Mouse (Mus musculus): ENCODE data around the gene Dynll1. TPM values are rescaled to one million over a fixed set of nuclear protein-coding genes. Genes with fewer than 3 reads are reported as not detected.

The Dynll1 gene
- total RNA-seq, 2 experiments from 2014 or later = 770 to 901 TPM

DNA sequence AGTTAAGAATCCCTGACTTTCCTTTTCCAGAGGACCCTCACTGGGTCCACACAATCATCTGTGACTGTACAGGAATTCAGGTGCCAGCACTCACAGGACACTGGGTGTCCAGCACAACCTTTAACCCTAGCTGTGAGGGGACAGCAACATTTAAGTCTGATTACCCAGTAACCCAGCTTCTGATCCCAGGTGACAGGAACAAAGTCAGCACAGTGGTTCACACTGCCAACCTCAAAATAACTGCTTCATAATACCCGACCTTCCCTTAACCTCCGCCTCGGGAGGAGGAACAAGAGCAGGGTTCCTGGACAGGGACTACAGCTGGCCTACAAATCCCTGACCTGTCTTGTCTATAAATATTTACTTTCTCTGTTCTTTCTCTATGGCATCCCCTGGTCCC is 32.5 kb downstream of the Dynll1 start:
- no peak for DNase-seq (ENCODE audit: low spot score in 2 of 2)

DNA sequence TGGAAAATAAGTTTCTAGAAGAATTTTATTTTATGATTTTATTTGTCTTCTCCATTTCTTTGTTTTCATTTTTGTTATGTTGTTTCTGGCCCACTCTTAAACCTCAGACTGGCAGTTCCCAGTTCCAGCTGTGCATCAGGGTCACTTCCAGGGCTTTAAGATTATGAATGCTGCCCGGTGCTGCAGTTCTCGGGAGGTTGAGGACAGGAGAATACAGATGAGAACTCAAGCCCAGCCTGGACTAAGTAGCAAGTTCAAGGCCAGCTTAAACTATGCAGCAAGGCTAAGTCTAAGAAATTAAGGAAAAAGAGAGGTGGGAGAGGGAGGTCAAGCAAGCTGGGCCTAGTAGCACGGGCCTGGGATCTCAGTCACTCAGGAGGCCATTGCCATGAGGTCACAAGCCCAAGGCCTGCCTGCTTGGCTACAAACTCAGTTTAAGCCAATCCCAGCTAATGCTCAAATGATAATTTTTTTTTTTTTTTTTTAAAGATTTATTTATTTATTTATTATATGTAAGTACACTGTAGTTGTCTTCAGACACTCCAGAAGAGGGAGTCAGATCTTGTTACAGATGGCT is 33.2 kb downstream of the Dynll1 start:
- no peak for DNase-seq (ENCODE audit: low spot score in 2 of 2)

DNA sequence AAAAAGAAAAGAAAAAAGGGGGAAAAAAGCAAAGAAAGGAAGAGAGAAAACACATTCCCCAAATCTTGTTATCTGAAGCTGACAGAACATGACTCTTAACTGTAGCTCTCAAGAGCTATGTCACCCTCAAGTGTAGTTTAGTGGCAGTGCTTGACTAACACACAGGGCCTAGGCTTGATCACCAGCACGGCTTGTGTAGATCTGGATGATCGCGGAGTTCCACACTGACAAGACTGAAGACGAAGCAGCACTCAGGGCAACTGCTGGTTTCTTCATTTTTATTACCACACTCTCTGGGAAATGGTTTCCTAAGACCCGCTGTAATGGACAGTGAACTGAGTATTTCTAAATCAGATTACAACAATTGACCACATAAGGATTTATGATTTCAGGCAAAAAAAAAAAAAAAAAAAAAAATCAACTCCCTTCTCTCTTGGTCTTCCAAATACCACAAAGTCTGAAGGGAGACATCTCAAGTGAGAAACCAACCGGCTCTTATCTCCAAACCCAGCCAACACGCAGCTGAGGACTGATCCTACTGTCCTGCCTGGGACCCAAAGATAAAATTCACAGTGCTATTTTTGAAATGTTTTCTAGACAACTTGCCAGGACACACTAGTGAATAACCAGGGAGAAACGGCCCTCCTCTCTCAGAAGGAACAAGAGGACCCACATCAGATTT is 33.9 kb downstream of the Dynll1 start:
- DNase-seq (ENCODE audit: low spot score in 2 of 2) = no peak

DNA sequence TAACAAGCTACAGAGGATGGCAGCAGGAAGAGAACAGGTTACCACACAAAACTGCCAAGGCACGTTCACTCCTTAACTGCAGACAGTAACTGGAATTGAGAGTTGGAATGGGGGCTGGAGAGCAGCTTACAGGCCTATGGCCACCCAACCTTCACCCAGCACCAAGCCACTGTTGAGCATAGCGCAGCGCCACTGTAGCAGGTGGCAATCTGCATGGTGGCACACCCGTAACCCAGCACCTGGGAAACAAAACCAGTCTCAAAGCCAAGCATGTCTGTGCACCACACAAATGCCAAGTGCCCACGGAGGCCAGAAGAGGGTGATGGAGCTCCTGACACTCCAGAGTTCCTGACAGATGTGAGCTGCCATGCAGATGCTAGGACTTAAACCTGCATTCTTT is 34.5 kb downstream of the Dynll1 start:
- no peak for DNase-seq (ENCODE audit: low spot score in 2 of 2)

DNA sequence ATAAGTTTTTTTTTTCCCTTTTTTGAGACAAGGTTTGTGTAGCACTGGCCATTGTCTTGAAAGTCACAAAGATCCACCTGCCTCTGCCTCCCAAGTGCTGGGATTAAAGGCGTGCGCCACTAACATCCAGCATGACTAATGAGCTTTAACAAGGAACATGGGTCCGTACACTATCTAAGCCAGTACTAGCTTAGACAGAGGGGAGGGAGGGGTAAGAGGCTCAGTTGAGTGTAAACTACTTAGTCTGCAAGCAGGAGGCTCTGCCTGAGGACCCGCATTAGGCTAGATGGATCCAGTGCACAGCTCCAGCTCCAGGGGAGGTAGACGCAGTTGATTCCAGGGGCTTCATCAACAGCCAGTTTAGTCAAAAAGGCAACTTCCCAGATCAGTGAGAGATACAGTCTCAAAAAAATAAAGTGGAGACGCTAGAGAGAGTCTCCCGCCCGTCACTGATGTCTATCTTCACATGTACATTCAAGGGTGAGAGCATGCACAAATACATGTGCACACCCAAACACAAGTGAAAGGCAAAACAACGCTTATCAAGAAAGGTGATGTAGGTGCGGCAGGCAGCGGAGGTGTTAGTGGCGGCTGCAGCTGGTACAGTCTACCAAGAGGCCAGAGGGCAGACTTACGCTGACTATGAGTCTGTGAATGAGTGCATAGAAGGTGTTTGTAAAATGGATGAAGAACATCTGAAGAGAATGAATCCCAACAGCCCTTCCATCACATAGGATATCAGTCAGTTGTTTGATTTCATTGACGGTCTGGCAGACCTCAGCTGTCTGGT is 38.1 kb downstream of the Dynll1 start:
- DNase-seq (ENCODE audit: low spot score in 2 of 2) = no peak

DNA sequence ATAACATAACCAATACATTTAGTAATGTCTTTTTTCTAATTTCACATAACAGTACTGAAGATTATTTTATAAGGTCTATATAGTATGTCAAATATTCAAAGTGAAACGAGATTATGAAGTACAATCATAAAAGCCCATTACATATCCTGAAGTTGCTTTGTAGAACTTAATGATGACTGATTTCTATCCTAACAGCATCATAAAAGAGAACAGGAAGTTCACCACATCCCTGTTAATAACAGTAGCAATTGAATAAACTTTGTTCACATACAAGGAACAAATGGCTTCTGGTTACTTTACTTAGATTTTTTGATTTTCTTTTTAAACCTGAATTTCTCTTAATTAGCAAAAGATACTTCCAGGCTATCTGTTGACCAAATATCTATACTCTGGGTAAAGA is 38.9 kb downstream of the Dynll1 start:
- no peak for DNase-seq (ENCODE audit: low spot score in 2 of 2)

DNA sequence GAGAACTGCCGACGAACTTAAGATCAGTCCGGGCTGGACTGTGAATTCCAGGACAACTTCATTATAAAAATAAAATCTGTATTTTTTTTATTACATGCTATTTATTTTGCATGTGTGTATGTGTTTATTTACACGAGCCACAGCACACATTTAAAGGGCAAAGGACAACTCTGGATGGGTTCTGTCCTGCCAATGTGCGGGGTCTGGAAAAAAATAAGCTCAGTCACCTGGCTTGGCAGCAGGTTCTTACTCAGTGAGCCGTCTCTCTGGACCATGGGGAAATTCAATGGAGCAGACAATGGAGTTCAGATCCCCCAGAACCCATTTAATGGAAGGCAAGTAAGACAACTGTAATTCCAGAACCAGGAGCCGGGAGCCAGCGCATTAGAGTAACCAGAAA is 39.7 kb downstream of the Dynll1 start:
- no peak for DNase-seq (ENCODE audit: low spot score in 2 of 2)

DNA sequence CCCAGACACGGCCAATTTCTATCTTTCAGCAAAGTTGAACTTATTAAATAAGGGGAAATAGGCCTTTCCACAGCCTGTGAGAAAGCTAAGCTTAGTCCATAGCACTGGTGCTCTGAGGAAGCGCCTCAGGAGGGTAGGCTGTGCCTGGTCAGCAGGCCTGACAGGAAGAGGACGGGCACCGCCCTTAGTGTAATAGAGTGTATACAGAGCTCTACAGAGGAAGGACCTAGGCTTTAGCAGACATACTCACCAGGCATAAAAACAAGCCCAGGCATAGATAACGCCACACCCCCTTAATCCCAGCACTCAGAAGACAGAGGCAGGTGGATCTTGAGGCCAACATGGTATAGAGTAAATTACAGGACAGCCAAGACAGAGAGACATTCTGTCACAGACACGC is 40.4 kb downstream of the Dynll1 start:
- DNase-seq (ENCODE audit: low spot score in 2 of 2) = no peak

DNA sequence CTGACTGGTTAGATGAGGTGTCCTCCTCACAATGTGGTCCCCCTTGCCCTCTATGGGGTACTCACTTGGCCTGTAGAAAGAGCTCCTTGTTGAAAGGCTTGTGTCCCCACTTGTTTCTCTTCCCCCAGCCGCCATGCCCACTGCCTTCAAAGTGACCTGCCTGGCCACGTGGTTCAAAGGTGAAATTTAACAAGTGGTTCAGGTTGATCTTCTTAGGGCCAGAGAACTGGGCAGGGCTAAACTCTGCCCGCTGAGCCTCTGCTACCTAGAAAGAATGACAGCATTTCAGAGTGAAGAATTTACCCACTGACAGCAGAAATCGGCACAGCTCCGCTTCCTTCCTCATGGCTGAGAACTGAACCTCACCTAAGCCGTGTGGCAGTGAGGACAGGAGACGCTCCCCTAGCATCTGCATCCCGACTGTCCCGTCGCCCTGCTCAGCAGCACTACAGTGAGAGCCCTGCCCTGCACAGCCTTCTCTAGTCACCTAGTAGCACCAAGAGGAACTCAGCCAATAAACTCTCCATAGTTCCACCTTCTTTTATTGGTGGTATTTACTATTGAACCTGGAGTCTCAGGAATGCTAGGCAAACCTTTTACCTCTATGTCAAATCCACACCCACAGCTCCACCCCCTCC is 43.8 kb downstream of the Dynll1 start:
- DNase-seq (ENCODE audit: low spot score in 2 of 2) = no peak

DNA sequence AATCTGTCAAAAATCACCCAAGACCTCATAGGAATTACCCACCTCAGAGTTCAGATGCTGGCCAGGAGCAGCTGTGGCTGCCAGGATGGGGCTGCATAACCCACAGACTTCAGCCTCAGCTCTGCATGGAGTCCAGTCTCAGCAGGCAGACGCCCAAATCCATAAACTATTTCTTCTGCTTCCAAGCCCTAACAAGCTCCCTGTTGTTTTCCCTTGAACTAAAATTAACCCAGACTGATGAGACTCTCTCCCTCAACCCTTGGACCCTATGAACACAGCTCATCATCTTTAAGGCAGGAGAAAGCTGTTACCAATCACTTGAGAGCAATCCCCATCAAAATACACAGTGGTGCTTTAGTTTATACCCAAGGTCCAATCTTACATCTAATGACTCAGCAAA is 45.3 kb downstream of the Dynll1 start:
- no peak for DNase-seq (ENCODE audit: low spot score in 2 of 2)

Other genes starting within 250 kb of the Dynll1 start
- not detected for gene Gm10401, start 202.7 kb downstream of the Dynll1 start, total RNA-seq (2021)
- 1 to 10 TPM; 8.5 to 9.9 TPM for gene Acads, start 181.7 kb downstream of the Dynll1 start, total RNA-seq (2021)
- gene Unc119b, start 166.0 kb downstream of the Dynll1 start, total RNA-seq (2021) = 10 to 100 TPM; 31.1 to 32.2 TPM
- 10 to 100 TPM; 78.9 to 87.5 TPM for gene Mlec, start 142.8 kb downstream of the Dynll1 start, total RNA-seq (2021)
- gene Cabp1, start 106.6 kb downstream of the Dynll1 start, total RNA-seq (2021) = 100 to 1,000 TPM; 107 to 115 TPM
- 10 to 100 TPM; 68.7 to 72.8 TPM for gene Pop5, start 65.2 kb downstream of the Dynll1 start, total RNA-seq (2021)
- 100 to 1,000 TPM; 262 to 266 TPM for gene Rnf10, start 28.1 kb downstream of the Dynll1 start, total RNA-seq (2021)
- gene Coq5, start 21.3 kb downstream of the Dynll1 start, total RNA-seq (2021) = 10 to 100 TPM; 38.8 to 40.3 TPM
- gene Srsf9, start 26.2 kb upstream of the Dynll1 start, total RNA-seq (2021) = 10 to 100 TPM; 82.0 to 88.2 TPM
- 10 to 100 TPM; 22.3 to 22.6 TPM for gene Gatc, start 40.2 kb upstream of the Dynll1 start, total RNA-seq (2021)
- gene Triap1, start 40.2 kb upstream of the Dynll1 start, total RNA-seq (2021) = 10 to 100 TPM; 28.8 to 31.4 TPM
- 100 to 1,000 TPM; 865 to 866 TPM for gene Cox6a1, start 48.0 kb upstream of the Dynll1 start, total RNA-seq (2021)
- 10 to 100 TPM; 70.6 to 71.8 TPM for gene Msi1, start 128.6 kb upstream of the Dynll1 start, total RNA-seq (2021)
- gene Pla2g1b, start 165.3 kb upstream of the Dynll1 start, total RNA-seq (2021) = not detected
- gene Sirt4, start 183.7 kb upstream of the Dynll1 start, total RNA-seq (2021) = 10 to 100 TPM; 25.8 to 28.3 TPM
- gene Pxn, start 205.7 kb upstream of the Dynll1 start, total RNA-seq (2021) = 10 to 100 TPM; 33.1 to 38.7 TPM

Measured in layer of hippocampus, postnatal 14 days (tissue).